Mouse (Mus musculus) adrenal gland, postnatal 36 days (tissue): ENCODE results near the gene Olfr135. TPM values are rescaled to one million over a fixed set of nuclear protein-coding genes. Genes with fewer than 3 reads are reported as not detected.

Experiments
- DNase-seq, 2 experiments: peaks; one replicate each; pipeline ENCODE4 v3.0.0; 2021; ENCODE audit warnings: mixed read lengths in 1 of 2
- long read RNA-seq, 2 experiments: library from polyadenylated mRNA; stranded (forward); transcript quantifications; one replicate each; pipeline ENCODE4 v2.0.0; 2021; ENCODE audit warnings: borderline sequencing depth in 2 of 2
- total RNA-seq, 2 experiments: library from RNA; stranded (reverse); gene quantifications; 2 replicates each; pipeline ENCODE4 v1.2.3; 2021

Olfr135 gene
- not detected for total RNA-seq
- long read RNA-seq, experiment 1, result 0 reads
- long read RNA-seq, experiment 2, result 0 reads

DNA sequence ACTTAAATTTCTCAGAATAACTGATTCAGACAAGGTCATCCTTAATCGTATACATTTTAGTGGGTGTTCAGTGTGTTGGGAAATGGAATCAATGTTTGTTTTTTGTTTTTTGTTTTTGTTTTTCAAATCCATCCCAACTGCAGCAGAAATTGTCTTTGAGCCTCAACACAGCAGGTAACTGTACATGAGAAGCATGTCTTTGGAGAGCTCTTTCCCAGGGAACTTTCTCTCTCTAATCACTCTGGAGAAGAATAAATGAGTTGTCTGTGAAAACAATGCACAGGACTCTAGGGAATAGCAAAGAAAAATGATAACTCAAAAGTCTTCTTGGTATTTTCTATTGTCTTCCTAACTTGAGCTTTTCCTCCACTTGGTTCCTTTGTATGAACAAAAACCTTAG, at the start of gene Olfr135:
TSS of gene Olfr135 (plus strand) at position 301 of the 400 bp plus-strand sequence.
- DNase-seq, result no peak

DNA sequence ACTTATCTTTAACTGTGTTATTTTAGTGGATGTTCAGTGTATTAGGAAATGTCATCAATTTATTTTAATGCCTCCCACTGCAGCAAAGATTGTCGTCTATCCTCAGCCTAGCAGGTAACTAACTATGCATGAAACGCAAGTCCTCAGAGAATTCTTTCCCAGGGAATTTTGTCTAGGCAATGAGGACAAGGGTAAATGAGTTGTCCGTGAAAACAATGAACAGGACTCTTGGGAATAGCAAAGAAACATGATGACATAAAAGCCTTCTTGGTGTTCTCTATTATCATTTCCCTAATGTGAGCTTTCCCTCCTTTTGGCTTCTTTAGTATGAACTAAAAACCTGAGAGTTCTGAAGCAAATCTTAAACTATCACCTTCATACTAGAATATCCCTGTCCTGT, 33.0 kb upstream of the Olfr135 start, which contains the start of gene Olfr134:
TSS of gene Olfr134 (plus strand) at position 301 of the 400 bp plus-strand sequence.
- no peak for DNase-seq

Other genes with a start within 250 kb of the Olfr135 start
- gene Olfr129, start 144.3 kb upstream of the Olfr135 start, total RNA-seq, result not detected
- gene Olfr130, start 140.4 kb upstream of the Olfr135 start, total RNA-seq, result not detected
- gene Olfr131, start 115.6 kb upstream of the Olfr135 start, total RNA-seq, result not detected
- gene Olfr132, start 69.8 kb upstream of the Olfr135 start, total RNA-seq, result not detected
- gene Olfr133, start 59.1 kb upstream of the Olfr135 start, total RNA-seq, result not detected
- gene Olfr134, start 32.9 kb upstream of the Olfr135 start, total RNA-seq, result not detected
- not detected for gene Olfr138, start 56.7 kb downstream of the Olfr135 start, total RNA-seq
- gene Olfr137, start 103.2 kb downstream of the Olfr135 start, total RNA-seq, result not detected
- gene Olfr136, start 125.5 kb downstream of the Olfr135 start, total RNA-seq, result not detected
- gene Esp36, start 215.8 kb downstream of the Olfr135 start, total RNA-seq, result not detected